Mouse (Mus musculus): ENCODE results near the gene Olfr631. TPM values are rescaled to one million over a fixed set of nuclear protein-coding genes. Genes with fewer than 3 reads are reported as not detected.
"Not testable (repeated sequence)": the region's sequence is repeated elsewhere in the genome, so short reads cannot be mapped to it uniquely, and the experiment has no call there.

Gene Olfr631
- total RNA-seq (2021): not detected
- long read RNA-seq, experiment 1: 0 reads
- long read RNA-seq, experiment 2: 0 reads

GRCm38 (mm10) chr7:103928525-103928924 is at the start of gene Olfr631:
Gene Olfr631 (plus strand): TSS chr7:103928825.
- DNase-seq: no peak

GRCm38 (mm10) chr7:103886152-103886551 is 42.5 kb upstream of the Olfr631 start, which contains the start of gene Olfr66:
Gene Olfr66 (minus strand): TSS chr7:103886252.
- DNase-seq: no peak

- DNase-seq: no peak
Measured at GRCm38 (mm10) chr7:103894385-103894784, 34.2 kb upstream of the Olfr631 start, which contains the start of gene Olfr64. Gene Olfr64 (minus strand): TSS chr7:103894485.

- no peak for DNase-seq
Measured at GRCm38 (mm10) chr7:103903187-103903586, 25.4 kb upstream of the Olfr631 start, which contains the start of gene Olfr65. Gene Olfr65 (plus strand): TSS chr7:103903487.

GRCm38 (mm10) chr7:103910047-103910446 is 18.6 kb upstream of the Olfr631 start:
- no peak for DNase-seq

- peak in 1 of 2 experiments; percentile 1 for DNase-seq
Measured at GRCm38 (mm10) chr7:103912969-103913511, 15.6 kb upstream of the Olfr631 start.

GRCm38 (mm10) chr7:103915338-103915737 is 13.3 kb upstream of the Olfr631 start:
- DNase-seq: no peak

GRCm38 (mm10) chr7:103934264-103934663 is 5.6 kb downstream of the Olfr631 start, which contains the start of gene Olfr632:
Gene Olfr632 (plus strand): TSS chr7:103934347.
- no peak for DNase-seq

- peak; percentile 12 to 53 for DNase-seq
Measured at GRCm38 (mm10) chr7:103942730-103943129, 14.1 kb downstream of the Olfr631 start.

GRCm38 (mm10) chr7:103944137-103944536 is 15.5 kb downstream of the Olfr631 start, which contains the start of gene Olfr633:
Gene Olfr633 (plus strand): TSS chr7:103944437.
- no peak for DNase-seq

GRCm38 (mm10) chr7:103966873-103967272 is 38.2 kb downstream of the Olfr631 start:
- not testable (repeated sequence) for DNase-seq

- DNase-seq: no peak
Measured at GRCm38 (mm10) chr7:103970852-103971251, 42.2 kb downstream of the Olfr631 start, which contains the start of gene Olfr635. Gene Olfr635 (plus strand): TSS chr7:103971152.

- DNase-seq: no peak
Measured at GRCm38 (mm10) chr7:103971782-103972181, 43.2 kb downstream of the Olfr631 start.

Other genes with a start within 250 kb of the Olfr631 start
- gene Olfr625-ps1, start 246.1 kb upstream of the Olfr631 start, total RNA-seq (2021): not detected
- gene Olfr243, start 214.2 kb upstream of the Olfr631 start, total RNA-seq (2021): not detected
- gene Olfr628, start 198.5 kb upstream of the Olfr631 start, total RNA-seq (2021): not detected
- gene Olfr629, start 183.9 kb upstream of the Olfr631 start, total RNA-seq (2021): not detected
- gene Olfr630, start 171.5 kb upstream of the Olfr631 start, total RNA-seq (2021): not detected
- not detected for gene Olfr69, start 157.2 kb upstream of the Olfr631 start, total RNA-seq (2021)
- gene Olfr68, start 149.1 kb upstream of the Olfr631 start, total RNA-seq (2021): not detected
- gene Olfr67, start 137.0 kb upstream of the Olfr631 start, total RNA-seq (2021): not detected
- gene Hbb-bt, start 114.8 kb upstream of the Olfr631 start, total RNA-seq (2021): 100 to 1,000 TPM; 243 to 471 TPM
- 1,000 to 10,000 TPM; 1,998 to 3,266 TPM for gene Hbb-bs, start 100.7 kb upstream of the Olfr631 start, total RNA-seq (2021)
- not detected for gene Hbb-bh2, start 88.3 kb upstream of the Olfr631 start, total RNA-seq (2021)
- not detected for gene Hbb-bh1, start 85.7 kb upstream of the Olfr631 start, total RNA-seq (2021)
- not detected for gene Hbb-y, start 75.6 kb upstream of the Olfr631 start, total RNA-seq (2021)
- gene Olfr66, start 42.6 kb upstream of the Olfr631 start, total RNA-seq (2021): not detected
- not detected for gene Olfr64, start 34.3 kb upstream of the Olfr631 start, total RNA-seq (2021)
- not detected for gene Olfr65, start 25.3 kb upstream of the Olfr631 start, total RNA-seq (2021)
- not detected for gene Olfr632, start 5.5 kb downstream of the Olfr631 start, total RNA-seq (2021)
- gene Olfr633, start 15.6 kb downstream of the Olfr631 start, total RNA-seq (2021): not detected
- not detected for gene Olfr635, start 42.3 kb downstream of the Olfr631 start, total RNA-seq (2021)
- not detected for gene Olfr638, start 69.9 kb downstream of the Olfr631 start, total RNA-seq (2021)
- gene Olfr639, start 88.5 kb downstream of the Olfr631 start, total RNA-seq (2021): not detected
- not detected for gene Olfr640, start 96.7 kb downstream of the Olfr631 start, total RNA-seq (2021)
- gene Olfr641, start 106.6 kb downstream of the Olfr631 start, total RNA-seq (2021): not detected
- not detected for gene Olfr642, start 123.8 kb downstream of the Olfr631 start, total RNA-seq (2021)
- gene 4930516K23Rik, start 132.6 kb downstream of the Olfr631 start, total RNA-seq (2021): not detected
- not detected for gene Olfr644, start 143.0 kb downstream of the Olfr631 start, total RNA-seq (2021)
- not detected for gene Olfr645, start 156.6 kb downstream of the Olfr631 start, total RNA-seq (2021)
- not detected for gene Olfr646, start 176.0 kb downstream of the Olfr631 start, total RNA-seq (2021)
- gene Ubqln5, start 201.0 kb downstream of the Olfr631 start, total RNA-seq (2021): not detected
- gene Olfr643, start 208.6 kb downstream of the Olfr631 start, total RNA-seq (2021): not detected
- gene Ubqln3, start 214.5 kb downstream of the Olfr631 start, total RNA-seq (2021): not detected
- gene Ubqlnl, start 221.7 kb downstream of the Olfr631 start, total RNA-seq (2021): not detected
- not detected for gene Olfm5, start 236.0 kb downstream of the Olfr631 start, total RNA-seq (2021)